ENCODE assay signal across 20 mouse cellular contexts in the genomic region with DNA sequence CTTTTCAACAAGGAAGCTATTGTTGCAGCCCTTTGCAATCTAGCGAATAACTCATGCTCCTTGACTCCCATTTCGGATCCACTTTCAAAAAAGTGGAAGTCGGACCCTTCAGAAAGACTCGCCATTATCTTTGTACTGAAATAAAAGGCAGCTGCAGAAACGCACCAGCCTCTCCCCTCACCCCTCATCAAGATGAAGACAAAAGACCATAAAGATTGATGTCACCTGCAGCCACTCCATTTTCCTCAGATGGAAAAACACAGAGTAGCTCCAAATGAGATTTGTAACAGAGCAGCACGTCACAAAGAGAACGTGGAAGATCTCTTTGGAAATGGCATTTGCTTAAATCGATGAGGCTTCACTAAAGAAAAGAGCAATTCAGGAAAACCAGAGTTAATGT.
DNase-seq lines count a peak whose midpoint lies in the region; ATAC-seq and TF ChIP-seq lines count a peak whose summit lies in the region.
"Had no signal": no experiment of that assay in that cellular context is flagged by ENCODE, and none has a peak within 500 bp of the region (broad histone marks: within the 10 kb centered on the region; RNA-seq: fewer than 3 reads in every experiment).

No protein-coding gene starts in this region.

- ATAC-seq in forebrain, postnatal 0 days: no peak
- no peak for ATAC-seq in forebrain, embryonic 12.5 days (ENCODE audit: low FRiP score)
- no peak for ATAC-seq in hindbrain, embryonic 15.5 days (ENCODE audit: low FRiP score, low read depth)
- peak; percentile 69 for ATAC-seq in neural tube, embryonic 12.5 days (ENCODE audit: low FRiP score, low read depth)

- intact Hi-C loops in heart, postnatal 14 days (cut with DNase I): no loop called here

- H3K4me2 ChIP-seq in forebrain, postnatal 0 days (ENCODE audit: low read depth): no peak overlapping the region
- no peak overlapping the region for H3K4me2 ChIP-seq in forebrain, embryonic 12.5 days
- peak overlapping the region; percentile 18 for H3K4me2 ChIP-seq in hindbrain, embryonic 15.5 days
- H3K4me2 ChIP-seq in neural tube, embryonic 12.5 days (replicated peaks): peak overlapping the region; percentile 18
- H3K4me2 ChIP-seq: embryonic facial prominence, embryonic 15.5 days; heart, embryonic 15.5 days; liver, embryonic 15.5 days had no signal

- no peak overlapping the region for H3K9ac ChIP-seq in forebrain, postnatal 0 days
- H3K9ac ChIP-seq in forebrain, embryonic 12.5 days: no peak overlapping the region
- no peak overlapping the region for H3K9ac ChIP-seq in hindbrain, embryonic 15.5 days
- H3K9ac ChIP-seq in neural tube, embryonic 12.5 days: no peak overlapping the region
- H3K9ac ChIP-seq: embryonic facial prominence, embryonic 15.5 days; heart, embryonic 15.5 days; liver, embryonic 15.5 days had no signal

- no peak for TF ChIP-seq CTCF in forebrain, postnatal 0 days (IDR thresholded peaks at IDR 0.05; ENCODE audit: low read depth)

- no peaks in the 10 kb centered on the region for H3K36me3 ChIP-seq in forebrain, postnatal 0 days (ENCODE audit: insufficient read depth)
- no peaks in the 10 kb centered on the region for H3K36me3 ChIP-seq in forebrain, embryonic 12.5 days (replicated peaks)
- H3K36me3 ChIP-seq in hindbrain, embryonic 15.5 days: no peaks in the 10 kb centered on the region
- H3K36me3 ChIP-seq in neural tube, embryonic 12.5 days: no peaks in the 10 kb centered on the region
- H3K36me3 ChIP-seq: embryonic facial prominence, embryonic 15.5 days; forebrain, embryonic 10.5 days; heart, embryonic 15.5 days; liver, embryonic 15.5 days had no signal

- no peak overlapping the region for H3K4me3 ChIP-seq in forebrain, postnatal 0 days (ENCODE audit: low read depth, low read length)
- H3K4me3 ChIP-seq in forebrain, embryonic 12.5 days (replicated peaks): no peak overlapping the region
- H3K4me3 ChIP-seq in hindbrain, embryonic 15.5 days: no peak overlapping the region
- no peak overlapping the region for H3K4me3 ChIP-seq in neural tube, embryonic 12.5 days
- H3K4me3 ChIP-seq: embryonic facial prominence, embryonic 15.5 days; forebrain, embryonic 10.5 days; heart, embryonic 15.5 days; liver, embryonic 15.5 days had no signal

- no peaks in the 10 kb centered on the region for H3K27me3 ChIP-seq in forebrain, postnatal 0 days (ENCODE audit: insufficient read depth, low read length)
- no peaks in the 10 kb centered on the region for H3K27me3 ChIP-seq in forebrain, embryonic 12.5 days
- H3K27me3 ChIP-seq in hindbrain, embryonic 15.5 days: no peaks in the 10 kb centered on the region
- H3K27me3 ChIP-seq in neural tube, embryonic 12.5 days (replicated peaks): no peaks in the 10 kb centered on the region
- H3K27me3 ChIP-seq: embryonic facial prominence, embryonic 15.5 days; heart, embryonic 15.5 days; liver, embryonic 15.5 days had no signal

- peak; percentile 14 for DNase-seq in forebrain, postnatal 0 days
- peak; percentile 26 for DNase-seq in embryo, embryonic 10.5 days (ENCODE audit: low spot score)
- no peak for DNase-seq in heart, postnatal 14 days
- no peak for DNase-seq in cerebellum, postnatal 10 days
- DNase-seq: adrenal gland, adult 8-10 months; B cell, adult 2 months; cerebellum, adult 11-12 months; cerebellum, postnatal 36 days; gastrocnemius, postnatal 10 days; heart, adult 18-20 months; kidney, adult 8-10 months; kidney, postnatal 25 days; lung, postnatal 10 days had no signal

- no peaks in the 10 kb centered on the region for H3K9me3 ChIP-seq in forebrain, postnatal 0 days (ENCODE audit: low read length)
- no peaks in the 10 kb centered on the region for H3K9me3 ChIP-seq in forebrain, embryonic 12.5 days
- H3K9me3 ChIP-seq in hindbrain, embryonic 15.5 days: no peaks in the 10 kb centered on the region
- no peaks in the 10 kb centered on the region for H3K9me3 ChIP-seq in neural tube, embryonic 12.5 days
- H3K9me3 ChIP-seq: embryonic facial prominence, embryonic 15.5 days; forebrain, embryonic 10.5 days; heart, embryonic 15.5 days; liver, embryonic 15.5 days had no signal

- H3K27ac ChIP-seq in forebrain, postnatal 0 days (ENCODE audit: low read depth, low read length): no peak overlapping the region
- H3K27ac ChIP-seq in forebrain, embryonic 12.5 days: no peak overlapping the region
- H3K27ac ChIP-seq in hindbrain, embryonic 15.5 days (replicated peaks): no peak overlapping the region
- no peak overlapping the region for H3K27ac ChIP-seq in neural tube, embryonic 12.5 days
- H3K27ac ChIP-seq: embryonic facial prominence, embryonic 15.5 days; forebrain, embryonic 10.5 days; heart, embryonic 15.5 days; liver, embryonic 15.5 days had no signal

- H3K4me1 ChIP-seq in forebrain, postnatal 0 days (ENCODE audit: insufficient read depth): no peaks in the 10 kb centered on the region
- peaks cover 7% of the 10 kb centered on the region; the same call in 1 of the 2 replicates for H3K4me1 ChIP-seq in forebrain, embryonic 12.5 days
- H3K4me1 ChIP-seq in hindbrain, embryonic 15.5 days (replicated peaks): 0 out of 2 replicates have a peak, but pooled peaks cover 6% of the 10 kb centered on the region
- H3K4me1 ChIP-seq in neural tube, embryonic 12.5 days: no peaks in the 10 kb centered on the region
- H3K4me1 ChIP-seq: embryonic facial prominence, embryonic 15.5 days; heart, embryonic 15.5 days; liver, embryonic 15.5 days had no signal

- 21% methylated on average over 8 of the region's 8 CpGs for WGBS in forebrain, postnatal 0 days
- 19% methylated on average over 8 of the region's 8 CpGs for WGBS in forebrain, embryonic 12.5 days
- WGBS in hindbrain, embryonic 15.5 days: 24% methylated on average over 8 of the region's 8 CpGs
- 18% methylated on average over 8 of the region's 8 CpGs for WGBS in neural tube, embryonic 12.5 days

Comparison
In these comparisons a context has a peak if more than half of its experiments do, and no peak if none do; other contexts are left out.
1. DNase-seq: peak in forebrain, postnatal 0 days (single experiment) and embryo, embryonic 10.5 days (single experiment); none in heart, postnatal 14 days (0 of 2) and cerebellum, postnatal 10 days (0 of 2).
2. H3K4me2 ChIP-seq: peak in hindbrain, embryonic 15.5 days (single experiment) and neural tube, embryonic 12.5 days (single experiment); none in forebrain, postnatal 0 days (single experiment) and forebrain, embryonic 12.5 days (single experiment).